Mouse (Mus musculus) skeletal muscle tissue, adult 2 months (tissue): Measurements from ENCODE around the gene Zfpl1.
A peak's percentile ranks its signal among the peaks of the same experiment; 100 is the strongest.

Experiments used
- DNase-seq: peaks from one replicate; pipeline ENCODE4 v3.0.0-alpha.2; 2012; ENCODE audit warnings: low read depth, low spot score

The Zfpl1 gene

DNA sequence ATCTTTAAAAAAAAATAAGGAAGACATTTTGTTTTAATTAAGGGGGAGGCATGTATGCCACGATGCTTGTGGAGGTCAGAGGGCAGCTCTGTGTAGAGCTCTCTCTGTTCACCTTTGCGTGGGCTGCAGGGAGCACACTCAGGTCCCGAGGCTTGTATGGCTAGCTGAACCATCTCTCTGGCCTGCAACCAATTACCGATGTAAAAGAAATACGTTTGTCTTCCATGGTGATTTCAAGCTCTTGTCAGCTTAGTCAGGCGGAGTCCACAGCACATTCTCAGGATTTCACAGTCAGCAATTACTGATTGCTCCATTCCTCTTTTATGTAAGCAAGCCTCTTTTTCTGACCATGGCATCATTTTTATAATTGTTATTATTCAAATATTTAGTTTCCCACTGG is 16.4 kb upstream of the Zfpl1 start:
- no peak for DNase-seq

DNA sequence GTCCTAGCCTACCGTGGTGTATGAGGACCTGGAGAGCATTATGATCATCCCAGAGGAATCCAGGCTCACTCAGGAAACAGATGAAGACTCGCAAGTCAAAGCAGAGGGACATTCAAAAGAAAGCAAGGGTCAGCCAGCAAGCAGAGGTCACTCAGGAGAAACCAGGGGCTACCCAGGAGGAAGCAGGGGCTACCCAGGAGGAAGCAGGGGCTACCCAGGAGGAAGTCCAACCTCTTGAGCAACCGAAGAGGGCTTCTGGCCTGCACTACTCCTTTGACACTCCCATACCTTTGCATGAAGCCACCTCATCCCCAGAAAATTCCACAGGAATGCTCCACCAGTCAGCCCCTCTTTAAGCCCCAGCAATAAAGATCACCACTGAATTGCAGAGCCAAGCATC is 13.1 kb upstream of the Zfpl1 start:
- no peak for DNase-seq

DNA sequence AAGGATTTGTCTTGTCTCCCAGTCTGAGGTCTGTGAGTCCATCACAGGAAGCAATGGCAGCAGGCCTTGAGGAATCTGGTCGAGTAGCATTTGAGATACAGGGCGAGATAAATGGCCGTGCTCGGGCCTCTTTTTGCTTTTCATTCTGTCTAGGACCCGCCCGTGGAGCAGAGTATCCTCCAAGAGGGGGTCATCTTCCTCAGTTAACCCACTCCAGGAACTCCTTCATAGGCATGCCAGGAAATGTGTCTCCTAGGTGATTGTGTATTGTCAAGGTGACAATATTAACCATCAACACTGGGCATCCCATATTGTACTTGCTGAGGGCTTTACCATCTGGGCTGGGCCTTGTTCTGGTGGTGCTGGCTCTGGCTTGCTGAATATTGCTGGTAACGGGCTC is 9.4 kb upstream of the Zfpl1 start, which contains the start of gene AC131692.1:
Gene AC131692.1, plus strand, starts transcription at position 301 of the 400 bp plus-strand sequence.
- DNase-seq: no peak

DNA sequence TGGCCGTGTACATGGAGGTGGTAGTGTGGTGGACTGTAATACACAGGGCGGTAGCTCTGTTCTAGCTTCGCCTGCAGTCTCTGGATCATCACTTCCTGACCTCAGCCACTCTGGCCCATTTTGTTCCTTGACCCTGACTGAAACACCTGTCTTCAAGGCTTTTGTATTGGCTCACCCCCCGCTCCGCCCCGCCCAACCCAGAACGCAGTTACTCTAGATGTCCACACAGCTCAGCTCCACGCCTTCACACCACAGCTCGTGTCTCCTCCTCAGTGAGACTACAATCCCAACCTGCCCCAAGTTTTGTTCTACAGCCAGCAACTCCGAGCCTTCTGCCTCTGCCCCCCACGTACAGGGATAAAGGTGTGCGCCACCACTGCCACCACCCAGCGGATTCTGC is 4.1 kb upstream of the Zfpl1 start:
- DNase-seq: no peak

DNA sequence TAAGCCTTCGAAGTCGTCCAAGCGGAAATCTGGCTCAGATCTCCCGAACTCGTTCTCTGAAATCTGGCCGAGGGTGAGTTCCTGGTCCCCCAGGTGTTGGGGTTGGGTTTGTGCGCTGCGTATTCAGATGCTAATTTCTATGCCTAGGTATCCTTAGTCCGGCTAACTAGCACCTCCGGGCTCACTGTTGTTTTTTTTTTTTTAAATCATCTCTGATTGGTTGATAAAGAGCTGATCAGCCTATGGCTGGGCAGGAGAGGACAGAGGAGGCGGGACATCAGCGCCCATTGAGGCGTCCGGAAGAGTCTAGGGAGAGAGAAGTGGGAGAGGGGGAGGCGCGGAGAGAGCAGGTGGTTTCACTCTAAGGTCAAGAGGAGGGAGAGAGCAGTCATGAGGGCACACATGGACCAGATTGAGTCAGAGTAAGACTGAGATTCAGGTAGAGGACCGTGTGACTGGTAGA is 692 bp upstream of the Zfpl1 start:
- DNase-seq: no peak

DNA sequence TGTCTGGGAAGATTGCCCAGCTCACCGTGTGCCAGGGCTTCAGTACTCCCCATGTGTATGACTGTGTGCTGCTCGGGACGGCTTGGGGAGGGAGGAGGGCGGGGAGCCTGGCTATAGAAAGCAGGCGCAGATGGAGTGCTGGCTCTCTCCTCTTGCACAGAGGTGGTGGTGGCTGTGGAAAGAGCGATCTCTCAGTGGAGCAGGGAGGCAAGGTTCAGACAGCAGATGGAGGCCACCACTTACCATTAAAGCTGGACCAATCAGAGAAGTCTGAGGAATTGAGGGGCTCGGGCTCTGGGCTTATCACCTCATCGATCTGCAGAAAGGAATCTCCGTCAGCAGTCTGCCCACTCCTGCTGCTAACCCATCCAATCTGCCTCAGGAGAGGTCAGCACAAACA is 2.6 kb downstream of the Zfpl1 start, which contains the start of gene Gm28374:
Gene Gm28374, minus strand, starts transcription at position 101 of the 400 bp plus-strand sequence.
- no peak for DNase-seq

DNA sequence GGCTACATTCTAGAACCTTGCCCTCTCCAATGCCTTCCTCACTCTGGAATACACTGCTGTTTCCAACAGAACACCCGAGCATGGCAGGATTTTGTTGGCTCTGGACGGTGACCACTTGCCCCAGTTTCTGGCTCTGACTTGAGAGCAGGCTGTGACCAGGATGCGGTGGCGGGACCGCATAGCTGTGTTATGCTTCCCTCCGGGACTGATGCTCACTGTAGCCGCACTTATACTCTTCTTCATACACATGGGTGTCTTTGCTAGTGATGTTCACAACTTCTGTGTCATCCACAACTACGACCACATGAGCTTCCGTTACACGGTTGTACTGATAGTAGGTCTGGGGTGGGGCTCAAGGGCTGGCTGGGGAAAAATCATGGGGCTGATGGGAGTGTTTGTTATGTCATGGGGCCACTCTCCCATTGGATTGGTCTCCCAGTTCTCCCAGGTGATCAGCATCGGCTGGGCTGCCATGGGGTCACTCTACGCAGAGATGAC is 4.7 kb downstream of the Zfpl1 start, which contains the start of gene Tmem262:
Gene Tmem262, plus strand, starts transcription at position 51 of the 498 bp plus-strand sequence.
- no peak for DNase-seq

DNA sequence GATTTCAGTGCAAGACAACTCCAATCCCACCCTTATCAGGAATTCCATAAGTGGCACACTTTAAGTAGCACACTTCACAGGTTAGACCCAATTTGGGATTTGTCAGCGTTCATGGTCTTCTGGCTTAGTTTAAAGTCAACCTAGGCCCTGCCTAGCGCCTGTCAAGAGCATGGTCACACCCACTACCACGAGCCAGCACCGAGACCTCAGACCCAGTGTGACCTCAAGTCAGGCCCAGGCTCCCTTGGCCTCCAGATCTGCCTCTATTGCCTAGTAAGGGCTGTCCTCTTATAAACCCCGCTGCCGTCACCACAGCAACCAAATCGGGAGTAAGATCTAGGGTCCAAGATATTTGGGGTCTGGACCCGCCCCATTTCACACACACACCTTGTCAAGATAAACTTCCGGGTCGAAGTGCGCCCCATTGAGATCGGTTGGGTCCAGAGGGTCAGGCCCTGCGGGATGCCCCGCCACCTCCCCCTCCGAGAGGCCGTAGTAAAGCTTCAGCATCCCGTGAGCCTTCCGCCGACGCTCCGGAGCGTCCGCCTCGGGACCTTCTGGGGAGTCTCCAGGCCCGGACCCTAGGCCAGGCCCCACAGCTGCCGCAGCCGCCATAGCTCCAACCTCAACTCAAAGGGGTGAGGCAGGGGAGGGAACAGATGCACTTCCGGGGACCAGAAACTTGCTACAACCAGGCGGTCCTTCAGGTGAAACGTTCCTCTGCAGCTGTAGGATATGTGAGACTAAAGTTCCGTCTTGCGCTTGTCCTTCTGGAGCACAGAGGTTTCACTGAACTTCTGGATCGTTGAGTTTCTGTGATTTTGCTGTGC is 8.0 kb downstream of the Zfpl1 start, which contains the start of gene Vps51:
Gene Vps51, minus strand, starts transcription at position 668 of the 830 bp plus-strand sequence.
- DNase-seq: peak; percentile 79

DNA sequence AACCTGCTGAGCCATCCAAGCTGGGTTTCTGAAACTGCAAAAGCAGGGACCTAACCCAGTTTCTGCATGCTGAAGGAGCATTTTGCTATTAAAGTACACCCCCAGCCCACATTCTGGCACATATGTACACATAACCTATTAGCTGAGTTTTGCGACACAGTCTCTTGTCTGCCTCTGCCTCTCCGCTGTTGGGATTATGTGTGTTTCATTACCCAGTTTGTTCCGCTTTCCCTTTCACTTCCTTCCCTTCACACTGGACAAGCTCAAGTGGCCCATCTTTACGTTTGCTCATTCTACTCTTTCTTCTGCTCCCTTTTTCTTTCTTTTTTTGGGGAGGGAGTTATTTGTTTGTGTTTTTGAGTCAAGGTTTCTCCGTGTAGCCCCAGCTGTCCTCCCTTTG is 10.9 kb downstream of the Zfpl1 start:
- DNase-seq: no peak

DNA sequence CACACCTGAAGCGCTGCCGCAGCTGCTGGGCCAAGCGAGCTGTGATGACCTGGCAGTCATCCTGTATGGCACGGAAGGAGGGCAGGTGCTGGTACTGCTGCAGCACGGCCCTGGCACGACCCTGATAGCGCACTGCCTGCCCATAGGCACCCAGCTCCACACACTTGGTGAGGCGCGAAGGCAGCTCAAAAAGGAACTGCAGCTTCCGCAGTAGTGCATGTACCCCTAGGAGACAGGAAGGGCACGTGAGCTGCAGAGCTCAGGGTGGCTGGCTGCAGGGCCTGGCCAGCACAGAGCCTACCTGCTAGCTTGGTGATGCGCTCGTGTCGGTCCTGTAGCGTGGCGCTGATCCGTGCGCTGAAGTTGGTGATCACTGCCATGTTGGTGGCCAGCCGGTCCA is 13.5 kb downstream of the Zfpl1 start:
- no peak for DNase-seq

DNA sequence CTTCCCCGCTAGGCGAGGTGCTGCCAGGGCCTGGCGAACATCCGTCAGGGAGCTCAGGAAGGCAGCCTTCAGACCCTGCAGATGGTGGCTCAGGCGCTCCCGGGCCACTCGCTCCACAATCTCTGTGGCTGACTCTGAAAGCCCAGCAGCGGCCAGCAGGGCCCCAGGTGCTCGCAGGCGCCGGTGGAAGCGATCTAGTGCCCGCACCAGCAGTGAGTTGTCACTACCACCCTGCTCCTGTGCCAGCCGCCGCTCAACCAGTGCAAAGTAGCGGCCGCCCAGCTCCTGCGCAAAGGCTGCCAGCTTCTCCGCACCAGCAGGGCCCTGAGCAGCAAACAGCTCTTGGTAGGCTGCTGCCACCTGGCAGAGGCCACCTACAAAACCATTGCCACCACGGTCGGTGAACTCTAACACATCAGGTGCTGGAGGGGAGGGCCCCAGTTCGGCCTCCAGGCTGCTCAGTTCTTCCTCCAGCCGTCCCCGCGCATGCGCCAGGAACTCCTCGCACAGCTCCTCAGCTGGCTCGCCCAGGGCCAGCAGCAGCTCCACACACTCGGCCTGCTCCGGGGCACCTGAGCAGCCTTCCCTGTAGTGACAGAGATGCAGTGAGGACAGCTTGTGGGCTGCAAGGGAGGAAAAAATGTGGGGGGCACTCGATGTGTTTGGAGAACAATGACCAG is 14.0 kb downstream of the Zfpl1 start:
- no peak for DNase-seq

DNA sequence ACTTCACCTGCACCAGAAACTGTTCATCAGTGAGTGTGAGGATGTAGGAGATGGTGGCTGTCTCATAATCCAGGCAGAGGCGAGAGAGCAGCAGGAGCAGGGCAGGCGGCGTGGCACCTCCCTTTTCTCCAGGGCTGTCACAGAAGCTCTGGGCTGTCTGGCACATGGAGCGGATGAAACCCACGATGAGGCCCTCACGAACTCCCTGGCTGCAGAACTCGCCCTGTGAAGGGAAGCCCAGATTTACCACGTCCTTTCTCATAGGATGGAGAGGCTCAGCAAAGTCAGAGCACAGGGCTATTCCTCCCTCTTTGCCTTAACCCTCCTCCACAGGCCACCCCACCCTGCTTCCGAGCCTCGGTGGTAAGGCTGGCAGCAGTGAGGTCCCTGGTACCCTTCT is 14.9 kb downstream of the Zfpl1 start:
- DNase-seq: no peak

DNA sequence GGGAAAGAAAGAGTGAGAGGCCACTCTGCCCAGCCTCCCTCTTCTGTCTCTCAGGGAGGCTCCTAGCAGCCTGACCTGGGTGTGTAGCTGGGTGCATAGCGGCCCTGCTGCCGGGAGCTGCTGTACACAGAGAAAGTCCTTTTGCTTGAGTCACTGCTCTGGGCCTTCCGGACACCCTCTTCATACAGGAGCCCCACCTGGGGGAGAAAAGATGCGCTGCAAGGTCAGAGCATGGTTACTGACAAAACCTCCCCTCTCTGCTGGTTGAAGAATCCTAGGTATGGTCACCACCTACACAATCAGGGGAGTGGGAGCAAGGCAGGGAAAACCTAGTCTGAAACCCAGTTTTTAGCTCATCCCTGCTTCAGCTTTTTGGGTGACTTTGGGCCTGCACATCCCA is 15.8 kb downstream of the Zfpl1 start:
- no peak for DNase-seq

DNA sequence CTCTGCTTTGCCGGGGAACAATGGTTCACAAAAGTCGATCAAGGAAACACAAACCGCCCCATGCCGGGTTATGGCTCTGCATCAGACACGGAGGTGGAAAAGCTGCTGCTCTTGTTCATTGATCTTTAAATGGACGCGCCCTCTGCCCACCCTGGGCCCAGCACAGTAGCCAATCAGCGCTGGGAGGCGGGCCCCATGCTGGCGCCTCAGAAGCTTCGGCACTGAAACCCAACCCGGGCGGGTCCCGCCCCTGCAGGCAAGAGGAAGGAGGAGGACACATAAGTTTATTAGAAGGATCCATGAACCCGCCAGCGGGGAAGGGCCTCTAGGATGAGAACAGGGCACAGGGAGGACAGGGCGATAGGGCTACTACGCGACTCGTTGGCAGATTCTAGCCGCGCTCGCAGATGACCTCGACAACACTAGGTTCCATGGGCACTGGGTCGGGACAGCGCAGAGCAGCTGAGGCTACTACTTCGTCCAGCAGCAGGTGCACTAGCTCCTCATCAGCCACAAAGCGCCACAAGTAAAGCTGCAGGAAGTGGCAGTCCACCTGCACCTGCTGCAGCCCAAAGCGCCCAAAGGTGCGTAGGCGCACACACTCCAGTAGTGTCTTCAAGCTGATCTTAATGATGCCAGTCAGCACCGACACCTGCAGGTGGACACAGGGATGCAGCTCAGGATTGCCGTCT is 16.9 kb downstream of the Zfpl1 start, which contains the start of gene Tm7sf2:
Gene Tm7sf2, minus strand, starts transcription at position 650 of the 692 bp plus-strand sequence.
- DNase-seq: peak; percentile 82

DNA sequence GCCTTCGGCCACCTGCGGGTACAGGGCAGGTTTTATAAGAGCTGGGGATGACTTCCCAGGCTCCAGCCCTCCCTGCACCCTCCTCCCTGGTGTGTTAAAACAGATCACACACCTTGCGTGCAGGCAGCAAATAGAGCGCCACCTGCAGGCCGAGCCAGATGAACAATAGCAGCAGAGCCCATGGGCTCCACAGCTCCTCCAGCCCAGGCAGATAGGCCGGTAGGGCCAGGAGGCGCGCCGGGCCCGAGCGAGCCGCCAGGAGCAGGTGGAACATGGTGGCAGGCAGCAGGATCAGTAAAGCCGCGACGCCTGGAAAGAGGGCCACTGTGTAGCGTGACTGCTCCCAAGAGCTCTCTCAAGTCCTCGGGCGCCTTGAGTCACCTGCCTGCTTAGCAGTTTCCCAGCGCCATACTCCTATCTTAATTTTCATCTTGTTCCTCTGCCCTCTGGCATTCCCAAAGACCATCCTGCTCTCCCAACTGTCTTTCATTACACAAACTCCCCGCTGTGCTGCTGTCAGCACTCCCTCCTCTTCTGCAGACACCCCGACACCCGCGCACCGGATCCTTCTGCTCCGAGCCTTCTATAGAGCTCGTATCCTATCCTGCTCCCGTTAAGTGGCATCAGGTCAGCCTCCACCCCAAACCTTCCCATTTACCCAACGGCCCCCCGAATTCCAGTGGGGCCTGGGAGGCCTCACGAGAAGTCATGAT is 17.6 kb downstream of the Zfpl1 start:
- DNase-seq: peak; percentile 69

DNA sequence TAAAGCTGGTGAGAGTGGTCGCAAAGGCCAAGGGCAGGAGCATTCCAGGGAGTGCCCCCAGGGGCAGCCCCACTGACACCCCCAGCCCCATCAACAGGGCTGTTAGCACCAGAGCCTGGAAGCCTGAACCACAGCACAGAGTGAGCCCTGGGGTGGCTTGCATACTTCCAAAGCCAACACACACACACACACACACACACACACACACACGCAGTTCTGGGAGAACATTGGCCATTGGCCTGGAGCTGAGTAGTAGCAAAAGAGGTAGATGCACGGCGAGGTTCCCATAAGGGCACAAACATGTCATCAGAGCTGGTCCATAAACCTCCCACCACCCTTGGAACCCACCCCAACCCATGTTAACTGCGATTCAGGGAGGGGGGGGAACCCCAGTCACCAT is 18.2 kb downstream of the Zfpl1 start:
- DNase-seq: no peak

DNA sequence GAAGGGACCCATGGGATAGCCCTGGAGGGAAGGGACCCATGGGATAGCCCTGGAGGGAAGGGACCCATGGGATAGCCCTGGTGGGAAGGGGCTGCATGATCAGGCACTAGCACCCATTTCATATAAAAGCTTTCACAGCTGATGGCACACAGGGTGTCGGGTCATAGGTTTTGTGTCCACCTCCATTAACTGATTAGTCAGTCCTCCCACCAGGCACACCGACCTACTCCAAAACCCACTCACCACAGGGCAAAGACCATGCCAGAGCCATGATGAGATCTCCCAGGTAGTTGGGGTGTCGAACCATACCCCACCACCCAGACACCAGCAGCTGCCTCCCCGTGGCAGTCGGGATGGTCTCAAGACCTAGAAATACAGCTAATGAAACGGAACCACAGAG is 21.7 kb downstream of the Zfpl1 start:
- no peak for DNase-seq

DNA sequence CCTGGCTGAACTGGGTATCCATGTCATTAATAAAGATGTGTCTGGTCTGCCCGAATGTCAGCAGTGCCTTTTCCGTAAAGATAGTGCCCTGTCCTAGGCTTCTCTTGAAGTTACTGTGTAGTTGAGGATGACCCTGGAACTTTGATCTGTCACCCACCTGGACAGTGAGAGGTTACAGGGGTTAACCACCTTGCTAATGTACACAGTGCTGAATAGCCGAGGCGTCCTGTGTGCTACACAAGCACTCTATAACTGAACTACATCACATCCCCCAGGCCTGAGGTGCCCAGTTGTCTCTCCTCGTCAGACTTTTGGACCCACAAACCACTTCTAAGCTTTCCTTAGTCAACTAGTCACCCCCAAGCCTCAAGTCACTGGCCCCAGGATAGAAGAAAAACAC is 22.3 kb downstream of the Zfpl1 start:
- no peak for DNase-seq

DNA sequence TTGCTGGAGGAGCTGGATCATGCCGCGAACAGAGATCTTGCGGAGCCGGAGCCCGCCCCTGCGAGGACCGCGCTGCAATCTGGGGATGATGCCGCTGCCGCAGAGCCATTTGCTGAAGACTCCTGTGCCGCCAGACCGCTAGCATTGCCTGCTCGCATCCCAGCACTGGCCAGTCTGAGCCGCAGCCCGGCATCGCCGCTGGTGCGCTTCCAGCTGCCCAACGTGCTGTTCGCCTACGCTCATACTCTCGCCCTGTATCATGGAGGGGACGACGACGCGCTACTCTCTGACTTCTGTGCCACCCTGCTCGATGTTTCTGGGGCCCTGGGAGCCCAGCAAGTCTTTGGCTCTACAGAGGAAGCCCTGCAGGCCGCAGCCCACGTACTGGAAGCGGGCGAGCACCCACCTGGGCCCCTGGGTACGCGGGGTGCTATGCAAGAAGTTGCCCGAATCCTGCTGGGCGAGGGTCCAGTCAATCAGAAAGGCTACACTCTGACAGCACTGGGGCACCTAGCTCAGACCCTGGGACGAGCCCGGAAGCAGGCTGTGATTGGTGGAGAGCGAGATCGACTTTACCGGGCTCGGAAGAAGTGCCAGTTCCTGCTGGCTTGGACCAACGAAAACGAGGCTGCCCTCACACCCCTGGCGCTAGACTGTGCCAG is 23.0 kb downstream of the Zfpl1 start:
- DNase-seq: no peak

DNA sequence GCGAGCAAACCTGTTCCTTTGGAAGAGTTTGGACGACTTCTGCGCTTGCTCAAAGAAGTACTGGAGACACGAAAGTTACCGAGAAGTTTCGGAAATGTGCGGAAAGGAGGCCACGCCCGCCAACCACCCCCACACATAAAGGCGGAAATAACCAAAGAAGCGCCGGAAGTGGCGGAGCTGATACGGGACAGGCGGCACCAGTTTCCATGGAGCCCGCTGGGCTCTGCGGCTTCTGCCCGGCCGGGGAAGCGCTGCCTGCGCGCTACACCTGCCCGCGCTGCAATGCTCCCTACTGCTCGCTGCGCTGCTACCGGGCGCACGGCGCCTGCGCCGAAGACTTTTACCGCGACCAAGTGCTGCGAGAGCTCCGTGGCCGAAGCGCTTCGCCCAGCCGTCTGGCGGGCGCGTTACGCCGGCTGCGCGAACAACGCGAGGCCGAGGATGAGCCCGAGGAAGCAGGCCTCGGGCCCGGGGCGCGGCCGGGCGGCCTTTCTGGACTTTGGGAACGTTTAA is 23.7 kb downstream of the Zfpl1 start, which contains the start of gene Znhit2:
Gene Znhit2, plus strand, starts transcription at position 172 of the 513 bp plus-strand sequence.
- peak; percentile 89 for DNase-seq
